Mouse (Mus musculus) cerebellum, postnatal 10 days (tissue): ENCODE results near the gene Tvp23b.

ENCODE experiments used
- DNase-seq, 2 experiments: peaks; one replicate each; pipeline ENCODE4 v3.0.0; 2021; ENCODE audit warnings: mixed read lengths in 2 of 2

Tvp23b gene

DNA sequence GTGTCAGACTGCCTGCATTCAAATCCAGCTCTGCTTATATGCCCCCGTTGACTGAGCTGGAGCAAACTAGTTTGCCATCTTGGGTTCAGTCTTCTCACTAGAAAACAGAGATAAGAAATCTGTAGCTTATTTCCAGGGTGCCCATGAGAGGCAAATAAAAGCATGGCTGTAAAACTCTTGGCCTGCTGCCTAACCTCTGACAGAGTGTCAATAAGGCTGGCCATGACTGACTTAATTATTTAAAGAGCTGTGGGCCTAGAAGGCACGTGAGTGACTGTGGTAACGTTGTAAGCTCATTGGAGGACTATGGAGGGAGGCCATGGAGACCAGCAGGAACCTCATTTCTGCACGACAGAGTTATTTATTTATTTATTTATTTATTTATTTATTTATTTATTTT lies 66.3 kb downstream of the Tvp23b start:
- peak; percentile 12 to 14 for DNase-seq

DNA sequence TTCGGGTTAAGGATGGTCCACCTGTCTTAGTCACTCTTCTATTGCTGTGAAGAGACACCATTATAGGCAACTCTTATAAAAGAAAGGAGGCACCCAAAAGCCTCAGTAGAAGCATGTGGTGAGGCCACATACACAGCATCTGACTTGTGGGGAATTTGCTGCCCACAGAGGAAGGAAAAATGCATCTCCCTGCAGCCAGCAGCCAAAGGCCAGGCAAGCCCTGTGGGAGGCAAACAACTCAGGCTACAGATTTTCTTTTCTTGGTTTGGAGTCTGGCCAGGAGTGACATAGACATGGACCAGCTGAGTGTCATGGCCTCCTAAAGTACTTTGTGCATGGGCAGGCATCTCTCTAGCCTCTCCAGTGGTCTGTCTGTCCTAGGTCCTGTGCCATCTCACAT lies 70.3 kb downstream of the Tvp23b start:
- no peak for DNase-seq

DNA sequence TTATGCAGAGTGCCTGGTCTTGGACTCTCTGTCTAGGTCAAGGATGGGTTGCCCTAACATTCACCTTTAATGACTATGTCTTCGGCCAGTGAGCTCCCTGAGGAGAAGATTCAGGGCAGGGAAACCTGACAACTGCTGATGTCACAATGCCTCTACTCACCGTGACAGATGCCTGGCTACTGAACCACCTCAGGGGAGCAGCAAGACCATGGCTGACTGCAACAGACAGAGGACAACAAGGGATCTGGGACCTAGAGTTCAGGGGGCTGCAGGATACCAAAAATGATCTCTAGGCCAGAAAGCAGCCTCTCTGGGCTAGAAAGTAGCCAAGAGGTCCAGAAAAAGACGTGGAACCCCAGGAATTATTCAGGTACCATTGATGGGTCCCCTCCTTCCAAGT lies 71.8 kb downstream of the Tvp23b start, which contains the start of gene Cdrt4:
Gene Cdrt4 (plus strand): TSS at position 182 of the 400 bp plus-strand sequence.
- DNase-seq: no peak

DNA sequence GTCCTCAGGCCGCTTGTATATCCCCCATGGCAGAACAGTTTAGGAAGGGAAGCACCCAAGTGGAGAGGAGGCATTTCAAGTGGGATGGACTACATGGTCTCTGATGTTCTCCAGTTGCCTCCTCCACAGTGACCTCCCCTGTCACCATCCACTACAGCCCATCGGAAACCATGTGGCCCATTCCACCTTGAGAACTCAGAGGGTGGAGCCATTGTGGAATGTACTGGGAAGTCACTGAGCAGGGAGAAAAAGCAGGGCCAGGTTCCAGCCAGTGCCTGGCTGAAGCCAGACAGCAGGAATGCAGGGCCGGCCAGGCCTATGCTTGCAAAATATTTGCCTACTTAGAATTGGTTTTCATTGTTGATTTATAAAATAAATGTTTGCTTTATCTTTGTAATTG lies 75.5 kb downstream of the Tvp23b start:
- DNase-seq: no peak

DNA sequence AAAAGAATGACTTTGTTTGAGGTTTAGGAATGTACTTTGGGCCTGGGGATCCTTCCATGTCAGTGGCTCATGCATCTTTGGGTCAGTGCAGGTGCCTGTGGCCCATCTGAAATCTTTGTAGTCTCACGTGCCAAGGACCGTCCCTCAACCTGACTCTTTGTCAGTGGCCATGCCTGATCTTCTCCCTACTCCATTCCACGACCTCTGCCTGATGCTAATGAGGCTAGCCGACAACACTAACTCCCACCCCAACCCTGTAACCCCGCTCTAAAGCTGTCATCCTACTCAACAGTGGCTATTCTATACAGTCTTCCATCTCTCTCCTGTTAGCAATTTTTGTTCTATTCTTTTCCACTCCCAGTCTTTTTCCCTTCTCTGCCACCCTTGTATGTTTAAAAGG lies 75.9 kb downstream of the Tvp23b start:
- no peak for DNase-seq

DNA sequence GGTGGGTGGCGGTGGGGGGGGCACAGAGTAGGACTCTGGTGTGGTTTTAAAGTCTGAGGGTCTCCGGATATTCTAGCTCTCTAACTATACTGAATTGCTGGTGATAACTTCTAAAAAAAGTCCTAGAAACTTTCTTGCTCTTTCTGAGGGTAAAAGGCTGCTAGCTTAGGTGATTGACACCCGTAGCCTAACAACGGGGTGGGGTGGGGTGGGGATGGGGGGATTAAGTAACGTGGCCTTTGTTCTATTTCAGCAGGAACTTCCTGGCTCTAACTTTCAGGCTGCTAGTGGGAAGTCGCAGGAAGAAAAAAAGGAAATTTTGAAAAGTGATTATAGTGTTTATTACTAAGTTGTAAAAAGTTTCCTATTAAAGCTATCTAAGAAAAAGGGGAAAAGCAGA lies 76.5 kb downstream of the Tvp23b start:
- no peak for DNase-seq

DNA sequence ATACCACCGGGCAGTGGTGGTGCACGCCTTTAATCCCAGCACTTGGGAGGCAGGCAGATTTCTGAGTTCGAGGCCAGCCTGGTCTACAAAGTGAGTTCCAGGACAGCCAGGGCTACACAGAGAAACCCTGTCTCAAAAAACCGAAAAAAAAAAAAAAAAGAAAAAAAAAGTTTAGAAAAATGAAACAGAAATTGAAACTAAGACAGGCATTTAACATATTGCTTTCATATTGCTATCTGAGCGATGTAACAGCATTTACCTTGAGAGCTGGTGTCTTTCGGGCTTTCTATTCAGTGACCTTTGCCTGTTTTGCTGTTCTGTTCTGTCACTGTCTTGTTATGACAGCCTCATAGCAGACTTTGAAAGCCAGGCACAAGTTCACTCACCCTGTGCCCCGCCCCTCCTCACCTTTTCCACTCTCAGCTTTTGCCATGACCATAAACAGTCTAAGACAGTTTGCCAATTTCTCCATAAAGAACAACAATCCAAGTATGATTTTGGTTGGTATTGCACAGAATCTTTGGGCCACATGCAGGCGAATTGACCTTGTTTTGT lies 78.4 kb downstream of the Tvp23b start:
- DNase-seq: no peak

DNA sequence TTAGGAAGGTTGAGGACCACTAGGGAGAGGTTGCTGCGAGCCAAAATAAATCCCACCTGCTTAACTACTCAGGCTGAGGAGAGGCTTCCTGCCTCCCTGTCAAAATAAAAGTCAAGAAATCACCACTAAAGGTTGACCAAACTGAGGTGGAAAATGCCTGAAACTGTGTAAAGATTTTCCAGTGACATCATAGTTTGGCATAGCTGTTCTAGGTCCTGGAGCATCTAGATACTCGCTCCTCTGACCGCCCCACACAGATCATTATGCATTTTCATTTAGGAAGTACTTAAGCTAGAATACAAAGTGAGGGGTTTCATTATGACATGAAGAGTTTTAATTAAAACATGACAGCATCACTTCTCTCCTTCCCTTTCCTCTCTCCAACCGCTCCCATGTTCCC lies 84.0 kb downstream of the Tvp23b start:
- DNase-seq: no peak

DNA sequence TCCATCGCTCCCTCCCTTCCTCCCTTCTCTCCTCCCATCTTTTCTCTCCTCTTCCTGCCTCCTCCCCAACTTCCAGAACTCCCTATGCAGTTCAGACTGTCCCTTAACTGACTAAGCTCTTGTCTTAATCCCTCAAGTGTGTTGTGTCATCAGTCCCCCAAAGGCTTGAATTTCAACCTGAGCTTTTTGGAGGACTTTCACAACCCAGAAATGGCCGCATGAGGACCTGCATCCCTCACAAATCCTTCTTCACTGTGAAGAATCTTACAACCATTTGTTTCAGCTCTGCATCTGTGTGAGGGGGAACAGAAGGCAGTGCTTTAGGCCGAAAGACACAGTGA lies 87.1 kb downstream of the Tvp23b start:
- DNase-seq: no peak
